Comparison of ENCODE assay signal across 11 mouse cellular contexts in genomic region chr11:70579710-70580357, GRCm38 (mm10). TPM values are rescaled to one million over a fixed set of nuclear protein-coding genes. Genes with fewer than 3 reads are reported as not detected.
DNase-seq lines count a peak whose midpoint lies in the region; ATAC-seq lines count a peak whose summit lies in the region.
"Had no signal": no experiment of that assay in that cellular context is flagged by ENCODE, and none has a peak within 500 bp of the region (broad histone marks: within the 10 kb centered on the region; RNA-seq: fewer than 3 reads in every experiment).

No protein-coding gene starts in this region.

- H3K36me3 ChIP-seq in lung, embryonic 15.5 days: no peaks in the 10 kb centered on the region
- no peaks in the 10 kb centered on the region for H3K36me3 ChIP-seq in intestine, embryonic 15.5 days
- H3K36me3 ChIP-seq in stomach, embryonic 16.5 days (ENCODE audit: control insufficient read depth, insufficient read depth, low read length): no peaks in the 10 kb centered on the region

- H3K9me3 ChIP-seq in lung, embryonic 15.5 days: no peaks in the 10 kb centered on the region
- no peaks in the 10 kb centered on the region for H3K9me3 ChIP-seq in intestine, embryonic 15.5 days
- H3K9me3 ChIP-seq in stomach, embryonic 16.5 days (replicated peaks; ENCODE audit: control insufficient read depth, low read length): no peaks in the 10 kb centered on the region

- no peak overlapping the region for H3K9ac ChIP-seq in lung, embryonic 15.5 days
- H3K9ac ChIP-seq in intestine, embryonic 15.5 days: no peak overlapping the region
- peak overlapping the region; percentile 47; the same call in 1 of the 2 replicates for H3K9ac ChIP-seq in stomach, embryonic 16.5 days (ENCODE audit: low read length)

- no peak for ATAC-seq in lung, embryonic 15.5 days (ENCODE audit: borderline replicate concordance, extremely low read depth, low FRiP score, low TSS enrichment)
- ATAC-seq in common myeloid progenitor, adult 5-6 weeks (replicated peaks; ENCODE audit: low read depth, poor library complexity, severe bottlenecking): peak; percentile 59
- no peak for ATAC-seq in intestine, embryonic 15.5 days
- no peak for ATAC-seq in stomach, embryonic 16.5 days (ENCODE audit: insufficient read depth, low FRiP score)

- WGBS in lung, embryonic 15.5 days: 72% methylated on average over 9 of the region's 9 CpGs
- 70% methylated on average over 9 of the region's 9 CpGs for WGBS in intestine, embryonic 15.5 days
- WGBS in stomach, embryonic 16.5 days: 59% methylated on average over 9 of the region's 9 CpGs

- DNase-seq in lung, postnatal 10 days: no peak
- DNase-seq in adrenal gland, postnatal 4 days (ENCODE audit: low spot score in 2 of 2): no peak
- DNase-seq in embryo, embryonic 10 days (ENCODE audit: low spot score): no peak
- DNase-seq: adrenal gland, postnatal 25 days; kidney, postnatal 10 days; lung, postnatal 14 days; right cerebral cortex, postnatal 25 days had no signal

- no peaks in the 10 kb centered on the region for H3K27me3 ChIP-seq in lung, embryonic 15.5 days
- no peaks in the 10 kb centered on the region for H3K27me3 ChIP-seq in intestine, embryonic 15.5 days (replicated peaks)
- H3K27me3 ChIP-seq in stomach, embryonic 16.5 days (ENCODE audit: control insufficient read depth, insufficient read depth, low read length): no peaks in the 10 kb centered on the region

- no peak overlapping the region for H3K4me2 ChIP-seq in lung, embryonic 15.5 days
- no peak overlapping the region for H3K4me2 ChIP-seq in intestine, embryonic 15.5 days (replicated peaks)
- H3K4me2 ChIP-seq in stomach, embryonic 16.5 days (ENCODE audit: low read depth, low read length): peak overlapping the region; percentile 20; the same call in 1 of the 2 replicates

- peak overlapping the region; percentile 43; the same call in 1 of the 2 replicates for H3K27ac ChIP-seq in lung, embryonic 15.5 days
- H3K27ac ChIP-seq in intestine, embryonic 15.5 days: peak overlapping the region; percentile 41
- H3K27ac ChIP-seq in stomach, embryonic 16.5 days (ENCODE audit: low read length): peak overlapping the region; percentile 95

- no peak overlapping the region for H3K4me3 ChIP-seq in lung, embryonic 15.5 days
- no peak overlapping the region for H3K4me3 ChIP-seq in intestine, embryonic 15.5 days (replicated peaks)
- no peak overlapping the region for H3K4me3 ChIP-seq in stomach, embryonic 16.5 days (replicated peaks; ENCODE audit: low read length)

- peaks cover 60% of the 10 kb centered on the region for H3K4me1 ChIP-seq in lung, embryonic 15.5 days
- peaks cover 52% of the 10 kb centered on the region for H3K4me1 ChIP-seq in intestine, embryonic 15.5 days (replicated peaks)
- peaks cover 71% of the 10 kb centered on the region for H3K4me1 ChIP-seq in stomach, embryonic 16.5 days (ENCODE audit: control insufficient read depth, insufficient read depth, low read length)

RNA-seq across cellular contexts. Expression of gene Mink1, which starts 17.2 kb away (rescaled TPM):
- polyA plus RNA-seq in lung, embryonic 15.5 days (2015; fragmentation: Nextera tagmentation; extraction: Ambion mirVana): 8.6 and 10.8 TPM in 2 replicates
- 30.8 and 33.5 TPM in 2 replicates for total RNA-seq in common myeloid progenitor, adult 5-6 weeks (2017)
- 11.8 and 12.7 TPM in 2 replicates for polyA plus RNA-seq in intestine, embryonic 15.5 days (2015; fragmentation: Nextera tagmentation; extraction: Ambion mirVana)
- 12.5 and 13.0 TPM in 2 replicates for polyA plus RNA-seq in stomach, embryonic 16.5 days (2015; fragmentation: Nextera tagmentation; extraction: Ambion mirVana)
- total RNA-seq in adrenal gland, postnatal 4 days (2021): 10 to 100 TPM; 67.7 to 67.8 TPM

RNA-seq across cellular contexts. Expression of gene 4930544D05Rik, which starts 35.8 kb away (rescaled TPM):
- not detected in 2 replicates for polyA plus RNA-seq in lung, embryonic 15.5 days (2015; fragmentation: Nextera tagmentation; extraction: Ambion mirVana)
- total RNA-seq in common myeloid progenitor, adult 5-6 weeks (2017): not detected in 2 replicates
- not detected in 2 replicates for polyA plus RNA-seq in intestine, embryonic 15.5 days (2015; fragmentation: Nextera tagmentation; extraction: Ambion mirVana)
- polyA plus RNA-seq in stomach, embryonic 16.5 days (2015; fragmentation: Nextera tagmentation; extraction: Ambion mirVana): not detected in 2 replicates
- not detected for total RNA-seq in adrenal gland, postnatal 4 days (2021)
- total RNA-seq: adrenal gland, postnatal 25 days had no signal

RNA-seq across cellular contexts. Expression of gene Chrne, which starts 39.2 kb away (rescaled TPM):
- 0.26 TPM in 1 of 2 replicates, not detected in the other for polyA plus RNA-seq in lung, embryonic 15.5 days (2015; fragmentation: Nextera tagmentation; extraction: Ambion mirVana)
- total RNA-seq in common myeloid progenitor, adult 5-6 weeks (2017): 0.37 TPM in 1 of 2 replicates, not detected in the other
- not detected in 2 replicates for polyA plus RNA-seq in intestine, embryonic 15.5 days (2015; fragmentation: Nextera tagmentation; extraction: Ambion mirVana)
- polyA plus RNA-seq in stomach, embryonic 16.5 days (2015; fragmentation: Nextera tagmentation; extraction: Ambion mirVana): 0.37 TPM in 1 of 2 replicates, not detected in the other
- total RNA-seq in adrenal gland, postnatal 4 days (2021): under 1 TPM in 1 of 2 experiments, not detected in 1; 0.36 TPM
- total RNA-seq: adrenal gland, postnatal 25 days had no signal

RNA-seq across cellular contexts. Expression of gene Pld2, which starts 40.0 kb away (rescaled TPM):
- 8.6 and 8.9 TPM in 2 replicates for polyA plus RNA-seq in lung, embryonic 15.5 days (2015; fragmentation: Nextera tagmentation; extraction: Ambion mirVana)
- 1.2 and 2.7 TPM in 2 replicates for total RNA-seq in common myeloid progenitor, adult 5-6 weeks (2017)
- 10.3 and 11.0 TPM in 2 replicates for polyA plus RNA-seq in intestine, embryonic 15.5 days (2015; fragmentation: Nextera tagmentation; extraction: Ambion mirVana)
- 17.8 and 21.5 TPM in 2 replicates for polyA plus RNA-seq in stomach, embryonic 16.5 days (2015; fragmentation: Nextera tagmentation; extraction: Ambion mirVana)
- 10 to 100 TPM; 11.8 to 15.4 TPM for total RNA-seq in adrenal gland, postnatal 4 days (2021)

RNA-seq across cellular contexts. Expression of gene Gm40193, which starts 47.1 kb away (rescaled TPM):
- polyA plus RNA-seq in lung, embryonic 15.5 days (2015; fragmentation: Nextera tagmentation; extraction: Ambion mirVana): not detected in 2 replicates
- total RNA-seq in common myeloid progenitor, adult 5-6 weeks (2017): not detected in 2 replicates
- not detected in 2 replicates for polyA plus RNA-seq in intestine, embryonic 15.5 days (2015; fragmentation: Nextera tagmentation; extraction: Ambion mirVana)
- polyA plus RNA-seq in stomach, embryonic 16.5 days (2015; fragmentation: Nextera tagmentation; extraction: Ambion mirVana): not detected in 2 replicates
- total RNA-seq in adrenal gland, postnatal 4 days (2021): not detected
- total RNA-seq: adrenal gland, postnatal 25 days had no signal

Comparison
In these comparisons a context has a peak if more than half of its experiments do, and no peak if none do; other contexts are left out.
1. H3K27ac ChIP-seq: peak in every context shown above with its lines; median percentile 95 in stomach, embryonic 16.5 days; 43 in lung, embryonic 15.5 days; 41 in intestine, embryonic 15.5 days.